Mouse (Mus musculus) T-helper 2 cell (primary cell): ENCODE measurements around the gene R3hdm2.

Experiments used
- in situ Hi-C: fragments of 300-600 bp; cut with MboI, MseI; formaldehyde crosslinking; loops from one replicate; pipeline ENCODE4 v1.15.1; 2025; ENCODE audit warnings: high pct_unique_total_duplicates

R3hdm2 gene

GRCm38 (mm10) chr10:127353909-127354895 lies 25.9 kb upstream of the R3hdm2 start, which contains the start of gene Inhbe:
TSS of gene Inhbe (minus strand) at chr10:127354411.
- in situ Hi-C loops: no loop called here

GRCm38 (mm10) chr10:127355336-127355735 lies 24.8 kb upstream of the R3hdm2 start:
- in situ Hi-C loops: no loop called here

GRCm38 (mm10) chr10:127360714-127361113 lies 19.4 kb upstream of the R3hdm2 start:
- in situ Hi-C loops: no loop called here

- in situ Hi-C loops: no loop called here
Measured at GRCm38 (mm10) chr10:127367116-127367515, 13.0 kb upstream of the R3hdm2 start.

- in situ Hi-C loops: no loop called here
Measured at GRCm38 (mm10) chr10:127368273-127368672, 11.9 kb upstream of the R3hdm2 start.

GRCm38 (mm10) chr10:127369834-127370820 lies 10.0 kb upstream of the R3hdm2 start, which contains the start of gene Inhbc:
TSS of gene Inhbc (minus strand) at chr10:127370431.
- in situ Hi-C loops: no loop called here

GRCm38 (mm10) chr10:127371023-127371422 lies 9.1 kb upstream of the R3hdm2 start:
- in situ Hi-C loops: no loop called here

GRCm38 (mm10) chr10:127377700-127378099 lies 2.4 kb upstream of the R3hdm2 start:
- in situ Hi-C loops: no loop called here

- in situ Hi-C loops: no loop called here
Measured at GRCm38 (mm10) chr10:127379654-127380053, 473 bp upstream of the R3hdm2 start.

- in situ Hi-C loops: no loop called here
Measured at GRCm38 (mm10) chr10:127380767-127381742, 928 bp downstream of the R3hdm2 start.

- in situ Hi-C loops: no loop called here
Measured at GRCm38 (mm10) chr10:127381743-127382134, 1.6 kb downstream of the R3hdm2 start.

GRCm38 (mm10) chr10:127391774-127392173 lies 11.6 kb downstream of the R3hdm2 start:
- in situ Hi-C loops: no loop called here

- in situ Hi-C loops: no loop called here
Measured at GRCm38 (mm10) chr10:127404701-127405100, 24.6 kb downstream of the R3hdm2 start.

GRCm38 (mm10) chr10:127407391-127407790 lies 27.3 kb downstream of the R3hdm2 start:
- in situ Hi-C loops: no loop called here

- in situ Hi-C loops: no loop called here
Measured at GRCm38 (mm10) chr10:127412101-127412500, 32.0 kb downstream of the R3hdm2 start.

- in situ Hi-C loops: no loop called here
Measured at GRCm38 (mm10) chr10:127412776-127413175, 32.6 kb downstream of the R3hdm2 start.

- in situ Hi-C loops: no loop called here
Measured at GRCm38 (mm10) chr10:127413585-127413984, 33.5 kb downstream of the R3hdm2 start.

GRCm38 (mm10) chr10:127414141-127414540 lies 34.0 kb downstream of the R3hdm2 start:
- in situ Hi-C loops: no loop called here

- in situ Hi-C loops: no loop called here
Measured at GRCm38 (mm10) chr10:127420131-127420530, 40.0 kb downstream of the R3hdm2 start.

GRCm38 (mm10) chr10:127420676-127421353 lies 40.7 kb downstream of the R3hdm2 start:
- in situ Hi-C loops: no loop called here
